Mouse (Mus musculus) thymus, postnatal 14 days (tissue): ENCODE data around the gene Ticam1.

Experiments used
- DNase-seq: peaks from one replicate; pipeline ENCODE4 v3.0.0; 2021

The Ticam1 gene

GRCm38 (mm10) chr17:56290388-56291170, 14.0 kb upstream of the Ticam1 start:
- DNase-seq = peak; percentile 98

DNA sequence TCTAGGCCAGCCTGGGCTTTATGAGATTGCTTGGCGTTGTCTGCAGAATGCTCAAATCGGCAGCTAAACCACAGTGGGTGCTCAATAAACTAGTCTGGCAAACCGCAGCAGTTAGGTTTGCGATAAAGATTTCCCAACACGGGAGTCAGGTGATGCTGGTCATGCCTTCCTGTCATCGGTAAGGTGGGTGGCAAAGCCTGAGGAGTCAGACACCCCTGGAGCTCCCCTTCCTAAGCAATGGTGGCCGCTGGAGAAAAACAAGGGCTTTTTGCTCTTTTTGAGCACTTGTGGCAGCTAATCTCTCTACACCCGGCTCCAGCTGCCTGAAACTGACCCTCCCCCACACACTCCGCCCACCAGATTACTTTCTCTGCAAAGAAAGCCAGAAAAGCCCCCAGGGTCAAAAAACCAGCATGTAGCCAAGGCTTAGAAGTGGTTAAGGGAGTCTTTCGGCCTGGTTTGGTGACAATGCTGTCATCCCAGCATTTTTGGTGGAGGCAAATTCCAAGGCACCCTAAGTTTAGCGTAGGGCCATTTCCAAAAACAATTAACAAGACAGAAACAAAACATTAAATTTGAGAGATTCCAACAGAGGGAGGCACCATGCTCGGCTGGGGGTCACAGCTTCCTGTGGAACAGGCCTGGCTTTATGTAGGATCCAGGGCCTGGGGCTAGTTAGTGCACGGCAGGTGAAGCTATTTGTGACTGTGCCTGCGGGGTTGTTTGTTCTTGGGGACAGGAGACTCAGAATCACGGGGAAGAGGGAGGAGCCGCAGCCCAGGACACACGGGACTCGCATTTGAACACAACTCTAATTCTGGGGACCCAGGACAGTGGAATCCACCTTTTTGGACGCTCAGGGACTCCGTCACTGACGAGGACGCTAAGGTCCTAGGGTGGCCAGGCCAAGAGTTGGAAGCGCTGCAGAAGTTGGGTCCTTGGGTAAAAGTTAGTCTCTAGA, 13.1 kb upstream of the Ticam1 start:
- peak; percentile 64 for DNase-seq

GRCm38 (mm10) chr17:56288866-56289265, 12.3 kb upstream of the Ticam1 start:
- no peak for DNase-seq

GRCm38 (mm10) chr17:56287830-56288229, 11.2 kb upstream of the Ticam1 start:
- DNase-seq = no peak

DNA sequence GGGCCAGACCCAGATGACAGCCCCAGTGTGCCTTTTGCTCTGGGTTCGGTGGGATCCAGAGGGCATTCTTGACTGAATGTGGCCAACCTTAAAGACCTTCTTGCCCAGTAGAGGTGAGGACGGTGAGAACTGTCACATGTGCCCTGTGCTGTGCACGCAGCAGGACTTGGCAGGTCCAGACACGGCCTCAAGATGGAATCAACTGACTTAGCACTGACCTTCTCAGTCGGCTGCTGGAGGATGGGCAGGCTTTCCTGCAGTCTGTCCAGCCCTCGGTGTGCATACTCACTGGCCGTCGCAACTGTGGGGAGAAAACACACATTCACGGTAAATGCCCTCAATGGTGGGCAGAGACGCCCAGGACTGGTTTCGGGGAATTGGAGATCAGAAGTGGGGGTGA, 9.4 kb upstream of the Ticam1 start:
- DNase-seq = no peak

DNA sequence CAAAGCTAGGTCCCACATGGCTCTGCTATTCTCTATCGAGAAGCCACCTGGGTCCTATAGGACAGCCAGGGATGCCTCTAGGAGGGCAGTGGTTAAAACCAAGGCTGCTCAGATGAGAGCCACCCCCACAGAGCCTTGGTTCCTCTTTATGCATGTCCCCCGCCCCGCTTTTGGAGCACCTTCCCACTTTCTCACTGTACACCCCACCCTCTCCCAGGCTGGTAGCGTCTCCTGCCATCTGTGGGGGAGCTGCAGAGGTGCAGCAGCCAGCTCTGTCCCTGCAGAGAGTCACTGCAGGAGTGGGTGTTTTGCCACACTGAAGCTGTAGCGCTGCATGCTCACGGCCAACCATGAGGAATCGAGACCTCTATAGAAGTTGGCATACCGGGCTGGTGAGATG, 6.7 kb upstream of the Ticam1 start:
- no peak for DNase-seq

DNA sequence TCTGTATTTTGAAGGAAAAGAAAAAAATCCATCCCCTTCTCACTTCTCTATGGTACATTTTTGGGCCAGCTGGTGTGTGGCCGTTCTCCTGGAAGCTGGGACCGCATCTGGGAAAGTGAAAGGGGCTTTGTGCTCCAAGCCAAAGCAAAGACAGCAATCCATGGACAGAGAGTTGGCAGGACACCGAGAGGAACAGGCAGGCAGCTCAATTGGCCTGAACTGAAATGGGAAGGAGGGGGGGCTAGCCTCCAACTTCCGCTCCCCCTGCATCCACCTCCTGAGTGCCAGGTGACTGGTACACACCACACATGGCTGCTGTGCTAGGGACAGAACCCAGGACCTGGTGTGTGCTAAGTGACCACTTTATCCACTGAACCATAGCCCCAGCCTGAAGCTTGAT, 6.2 kb upstream of the Ticam1 start:
- DNase-seq = no peak

GRCm38 (mm10) chr17:56281193-56281592, 4.6 kb upstream of the Ticam1 start:
- no peak for DNase-seq

- DNase-seq = no peak
These were observed 3.0 kb upstream of the Ticam1 start for GRCm38 (mm10) chr17:56279481-56280155.

GRCm38 (mm10) chr17:56278340-56278739, 1.8 kb upstream of the Ticam1 start:
- no peak for DNase-seq

DNA sequence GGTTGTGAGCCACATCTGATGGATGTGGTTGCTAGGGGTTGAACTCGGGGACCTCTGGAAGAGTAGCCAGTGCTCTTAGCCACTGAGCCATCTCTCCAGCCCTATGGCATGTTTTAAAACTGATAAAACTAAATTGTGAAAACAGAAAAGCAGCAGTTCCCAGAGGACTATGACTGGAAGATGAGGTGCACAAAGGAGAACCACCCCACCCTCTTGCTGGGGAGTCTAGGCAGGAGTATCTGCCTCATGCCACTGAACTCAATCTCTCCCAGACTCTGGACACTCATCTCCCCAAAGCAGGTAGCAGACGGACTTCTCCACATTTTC, 944 bp upstream of the Ticam1 start:
- no peak for DNase-seq

GRCm38 (mm10) chr17:56275842-56276480, 625 bp downstream of the Ticam1 start:
- DNase-seq = no peak

GRCm38 (mm10) chr17:56273986-56274385, 2.6 kb downstream of the Ticam1 start:
- DNase-seq = no peak

DNA sequence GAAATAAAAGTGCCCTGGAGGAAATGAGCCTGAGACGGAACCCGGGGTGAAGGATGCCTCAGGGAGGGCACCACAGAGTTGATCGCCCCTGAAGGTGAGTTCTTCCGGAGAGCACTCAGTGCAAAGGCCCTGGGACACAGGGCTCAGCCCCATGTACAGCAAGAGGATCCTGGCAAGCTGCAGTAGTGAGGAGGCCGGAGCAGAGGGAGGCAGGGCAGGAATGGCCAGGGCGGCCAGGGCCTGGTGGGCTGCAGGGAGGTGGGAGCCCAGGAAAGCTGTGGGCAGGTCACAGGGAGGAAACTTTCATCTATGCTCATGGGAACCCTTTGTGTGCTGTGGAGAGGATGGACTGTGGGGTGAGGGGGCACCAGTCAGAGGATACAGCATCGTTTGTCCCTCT, 3.1 kb downstream of the Ticam1 start:
- no peak for DNase-seq

- no peak for DNase-seq
These were observed 3.9 kb downstream of the Ticam1 start for GRCm38 (mm10) chr17:56272644-56273043.

DNA sequence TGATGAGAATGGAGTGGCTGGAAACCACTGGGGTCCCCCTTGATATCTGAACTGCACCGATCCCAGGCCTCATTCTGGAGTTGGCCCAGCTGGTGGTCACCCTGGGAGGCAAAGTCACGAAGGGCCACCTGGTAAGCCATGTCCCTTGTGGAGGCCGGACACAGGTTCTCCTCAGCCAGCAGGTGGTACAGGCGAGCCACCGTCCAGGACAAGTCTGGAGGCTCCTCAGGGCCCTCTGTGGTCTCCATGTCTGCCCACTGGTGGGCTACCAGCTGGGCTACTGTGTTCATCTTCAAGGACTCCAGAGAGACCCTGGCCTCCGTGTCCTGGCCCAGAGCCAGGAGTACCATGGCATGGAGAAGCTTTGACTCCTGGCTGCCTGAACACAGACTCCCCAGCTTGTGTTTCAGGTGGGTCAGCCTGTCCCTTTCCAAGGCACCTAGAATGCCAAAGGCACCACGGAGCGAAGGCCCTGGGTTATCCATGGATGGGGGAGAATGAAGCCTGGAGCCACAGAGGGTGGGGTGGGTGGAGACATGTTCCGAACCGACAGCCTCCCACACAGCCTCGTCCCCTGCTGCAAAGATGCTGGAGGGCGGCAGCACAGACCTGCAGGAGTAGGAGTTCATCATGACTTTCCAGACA, 4.9 kb downstream of the Ticam1 start:
- DNase-seq = no peak

- no peak for DNase-seq
These were observed 6.8 kb downstream of the Ticam1 start for GRCm38 (mm10) chr17:56269741-56270140.

DNA sequence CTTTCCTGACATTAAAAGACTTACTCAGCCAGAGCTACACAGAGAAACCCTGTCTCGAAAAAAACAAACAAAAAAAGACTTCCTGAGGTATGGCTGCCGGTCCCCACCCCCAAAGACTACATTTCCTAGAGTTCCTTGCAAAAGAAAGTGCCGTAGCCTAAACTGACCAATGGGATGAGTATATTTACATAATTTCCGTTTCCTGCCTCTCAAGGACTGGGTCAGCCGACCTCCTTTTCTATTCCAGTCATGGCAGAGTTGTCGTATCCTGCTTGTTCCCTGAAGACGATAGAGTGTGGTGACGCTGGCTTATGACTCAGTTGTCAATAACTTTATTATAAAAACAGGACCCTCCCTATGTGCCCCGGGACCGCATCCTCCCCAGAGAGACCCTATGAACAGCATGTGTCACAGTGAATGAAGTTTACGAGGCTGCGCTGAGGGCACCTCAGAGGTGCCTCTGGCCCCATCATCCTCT, 7.4 kb downstream of the Ticam1 start:
- DNase-seq = peak; percentile 76

DNA sequence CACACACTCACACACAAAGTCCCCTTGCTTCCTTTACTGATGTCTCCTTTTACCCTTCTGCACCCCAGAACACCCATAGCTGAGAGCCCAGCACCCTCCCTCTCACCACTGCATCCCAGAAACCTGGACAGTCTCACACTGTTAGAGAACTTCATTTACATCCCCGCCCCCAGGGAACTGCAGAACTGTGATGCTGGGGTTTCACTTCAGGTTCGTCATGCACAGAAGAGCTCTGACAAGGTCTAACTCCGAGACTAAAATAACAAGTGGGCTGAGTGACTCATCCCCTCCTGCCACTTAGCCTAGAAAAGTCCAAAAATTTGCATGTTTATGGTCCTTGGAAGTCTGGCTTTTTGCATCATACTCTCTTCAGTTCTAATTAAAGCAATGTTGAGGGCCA, 10.3 kb downstream of the Ticam1 start:
- no peak for DNase-seq

DNA sequence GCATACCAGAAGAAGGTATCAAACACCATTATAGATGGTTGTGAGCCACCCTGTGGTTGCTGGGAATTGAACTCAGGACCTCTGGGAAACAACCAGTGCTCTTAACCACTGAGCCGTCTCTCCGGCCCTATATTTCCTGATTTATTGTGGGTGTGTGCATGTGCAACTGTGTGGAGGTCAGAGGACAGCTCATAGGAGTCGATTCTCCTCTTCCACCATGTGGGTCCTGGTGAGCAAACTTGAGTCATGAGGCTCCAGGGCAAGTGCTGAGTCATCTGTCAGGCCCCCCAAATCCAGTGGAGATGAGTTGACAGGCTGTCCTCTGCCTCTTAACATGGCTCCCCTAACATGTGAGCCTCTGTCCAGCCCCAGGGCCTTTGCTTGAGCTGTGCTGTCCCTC, 10.7 kb downstream of the Ticam1 start:
- DNase-seq = no peak

DNA sequence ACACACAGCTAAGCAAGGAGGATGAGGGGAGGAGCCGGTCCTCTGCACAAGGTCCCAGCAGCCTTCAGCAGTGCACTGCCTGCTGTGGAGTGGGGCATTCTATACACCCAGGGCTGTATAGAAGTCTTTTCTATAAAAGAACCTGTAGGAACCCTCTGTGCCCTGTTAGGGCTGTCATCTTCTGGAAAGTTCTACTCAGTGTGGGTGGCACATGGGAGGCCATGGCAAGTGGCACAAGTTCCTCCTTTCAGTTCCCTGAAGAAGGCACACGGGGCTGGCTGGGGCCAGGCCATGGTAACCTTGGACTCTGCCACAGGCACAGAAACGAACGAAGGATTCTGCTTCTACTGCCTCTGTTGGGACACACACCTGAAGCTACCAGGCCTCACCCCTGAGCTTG, 11.6 kb downstream of the Ticam1 start:
- DNase-seq = no peak

- peak; percentile 87 for DNase-seq
These were observed 12.6 kb downstream of the Ticam1 start for GRCm38 (mm10) chr17:56264020-56264419.
